ENCODE assay signal across 12 mouse cellular contexts in the genomic region with DNA sequence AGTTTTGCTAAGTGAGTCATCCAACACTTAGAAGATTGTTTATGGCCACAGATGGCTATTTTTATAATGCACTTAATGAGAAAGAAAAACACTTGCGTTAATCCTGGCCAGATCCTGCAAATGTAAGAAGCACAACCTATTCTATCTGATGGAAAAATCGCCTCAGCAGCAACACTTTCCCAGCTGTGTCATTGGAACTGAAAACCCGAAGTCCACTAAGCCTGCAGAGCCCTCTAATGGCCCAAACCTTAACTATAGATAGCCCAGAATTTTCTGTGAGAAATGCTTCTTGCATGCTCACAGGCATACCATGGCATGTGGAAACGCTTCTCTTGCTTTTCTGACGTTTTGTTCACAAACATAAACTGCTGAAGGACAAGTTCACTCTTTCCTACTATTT.
DNase-seq lines count a peak whose midpoint lies in the region; ATAC-seq lines count a peak whose summit lies in the region.
"Had no signal": no experiment of that assay in that cellular context is flagged by ENCODE, and none has a peak within 500 bp of the region (broad histone marks: within the 10 kb centered on the region; RNA-seq: fewer than 3 reads in every experiment).

No protein-coding gene starts in this region.

- no peaks in the 10 kb centered on the region for H3K27me3 ChIP-seq in kidney, embryonic 15.5 days
- no peaks in the 10 kb centered on the region for H3K27me3 ChIP-seq in kidney, embryonic 14.5 days (ENCODE audit: control insufficient read depth, insufficient read depth, low read length)
- H3K27me3 ChIP-seq: heart, embryonic 15.5 days; limb, embryonic 12.5 days; midbrain, embryonic 13.5 days had no signal

- H3K4me2 ChIP-seq in kidney, embryonic 15.5 days, result no peak overlapping the region
- H3K4me2 ChIP-seq in kidney, embryonic 14.5 days (replicated peaks; ENCODE audit: low read depth, low read length), result no peak overlapping the region
- H3K4me2 ChIP-seq: heart, embryonic 15.5 days; limb, embryonic 12.5 days; midbrain, embryonic 13.5 days had no signal

- ATAC-seq in kidney, embryonic 15.5 days (replicated peaks; ENCODE audit: low FRiP score), result 0 out of 2 replicates have a peak, but pooled peaks have one; percentile 46
- ATAC-seq in kidney, embryonic 14.5 days (ENCODE audit: low FRiP score, low TSS enrichment), result no peak
- ATAC-seq: midbrain, embryonic 13.5 days had no signal

- peak; percentile 14 for DNase-seq in embryo, embryonic 10.5 days (ENCODE audit: low spot score)
- no peak for DNase-seq in embryo, embryonic 10 days (ENCODE audit: low spot score)
- peak; percentile 2 for DNase-seq in NIH3T3 (ENCODE audit: low read depth)
- peak; percentile 26 for DNase-seq in fibroblast of lung, adult 2 months (ENCODE audit: low read depth)
- no peak for DNase-seq in liver
- DNase-seq in gastrocnemius, postnatal 14 days, result no peak
- DNase-seq: adrenal gland, postnatal 14 days had no signal

- 47% methylated on average over 5 of the region's 5 CpGs for WGBS in kidney, embryonic 15.5 days
- WGBS in kidney, embryonic 14.5 days, result 49% methylated on average over 5 of the region's 5 CpGs

- no peaks in the 10 kb centered on the region for H3K9me3 ChIP-seq in kidney, embryonic 15.5 days (replicated peaks)
- no peaks in the 10 kb centered on the region for H3K9me3 ChIP-seq in kidney, embryonic 14.5 days (ENCODE audit: control insufficient read depth, low read length)
- H3K9me3 ChIP-seq: heart, embryonic 15.5 days; limb, embryonic 12.5 days; midbrain, embryonic 13.5 days had no signal

- H3K4me3 ChIP-seq in kidney, embryonic 15.5 days (replicated peaks), result no peak overlapping the region
- H3K4me3 ChIP-seq in kidney, embryonic 14.5 days (ENCODE audit: low read length), result no peak overlapping the region
- H3K4me3 ChIP-seq: heart, embryonic 15.5 days; limb, embryonic 12.5 days; midbrain, embryonic 13.5 days had no signal

- intact Hi-C loops in gastrocnemius, postnatal 14 days (cut with DNase I; ENCODE audit: low total_unique reads), result no loop called here

- no peaks in the 10 kb centered on the region for H3K4me1 ChIP-seq in kidney, embryonic 15.5 days
- no peaks in the 10 kb centered on the region for H3K4me1 ChIP-seq in kidney, embryonic 14.5 days (ENCODE audit: control insufficient read depth, insufficient read depth, low read length)
- H3K4me1 ChIP-seq: heart, embryonic 15.5 days; limb, embryonic 12.5 days had no signal

- no peaks in the 10 kb centered on the region for H3K36me3 ChIP-seq in kidney, embryonic 15.5 days
- no peaks in the 10 kb centered on the region for H3K36me3 ChIP-seq in kidney, embryonic 14.5 days (ENCODE audit: control insufficient read depth, insufficient read depth, low read length)
- H3K36me3 ChIP-seq: heart, embryonic 15.5 days; limb, embryonic 12.5 days had no signal

- H3K27ac ChIP-seq in kidney, embryonic 15.5 days, result no peak overlapping the region
- no peak overlapping the region for H3K27ac ChIP-seq in kidney, embryonic 14.5 days (ENCODE audit: low read depth, low read length)
- H3K27ac ChIP-seq: heart, embryonic 15.5 days; limb, embryonic 12.5 days; midbrain, embryonic 13.5 days had no signal

- H3K9ac ChIP-seq in kidney, embryonic 15.5 days, result no peak overlapping the region
- no peak overlapping the region for H3K9ac ChIP-seq in kidney, embryonic 14.5 days (ENCODE audit: low read depth, low read length)
- H3K9ac ChIP-seq: heart, embryonic 15.5 days; limb, embryonic 12.5 days; midbrain, embryonic 13.5 days had no signal

Comparison
In these comparisons a context has a peak if more than half of its experiments do, and no peak if none do; other contexts are left out.
1. DNase-seq: peak in embryo, embryonic 10.5 days (single experiment), NIH3T3 (single experiment) and fibroblast of lung, adult 2 months (single experiment); none in embryo, embryonic 10 days (single experiment), liver (single experiment) and gastrocnemius, postnatal 14 days (single experiment).